Mouse (Mus musculus) thymus, postnatal 0 days (tissue): ENCODE data around the gene Rbm47. TPM values are rescaled to one million over a fixed set of nuclear protein-coding genes. Genes with fewer than 3 reads are reported as not detected.

Experiments
- DNase-seq: peaks from one replicate; pipeline ENCODE4 v3.0.0-alpha.2; 2015; ENCODE audit warnings: low spot score
- polyA plus RNA-seq: library from polyadenylated mRNA; unstranded; fragments of >200 nt; fragmentation: Nextera tagmentation; extraction: Ambion mirVana; gene quantifications from 2 replicates; pipeline ENCODE4 v1.2.1, GENCODE M21; 2015

Gene Rbm47
- polyA plus RNA-seq, 1 experiment from 2014 or later: 14.4 TPM

GRCm38 (mm10) chr5:66165748-66166147 lies 7.2 kb downstream of the Rbm47 start:
- no peak for DNase-seq

GRCm38 (mm10) chr5:66156431-66156962 lies 16.4 kb downstream of the Rbm47 start:
- DNase-seq: no peak

GRCm38 (mm10) chr5:66154616-66155015 lies 18.3 kb downstream of the Rbm47 start:
- no peak for DNase-seq

- peak; percentile 74 for DNase-seq
These were observed 19.4 kb downstream of the Rbm47 start for GRCm38 (mm10) chr5:66153486-66153885.

GRCm38 (mm10) chr5:66151301-66152188 lies 21.4 kb downstream of the Rbm47 start:
- DNase-seq: peak; percentile 46

- DNase-seq: no peak
These were observed 22.1 kb downstream of the Rbm47 start for GRCm38 (mm10) chr5:66150706-66151300.

GRCm38 (mm10) chr5:66150106-66150705 lies 22.7 kb downstream of the Rbm47 start:
- DNase-seq: no peak

GRCm38 (mm10) chr5:66149571-66149970 lies 23.3 kb downstream of the Rbm47 start:
- no peak for DNase-seq

- no peak for DNase-seq
These were observed 23.8 kb downstream of the Rbm47 start for GRCm38 (mm10) chr5:66149111-66149510.

GRCm38 (mm10) chr5:66147313-66147712 lies 25.6 kb downstream of the Rbm47 start:
- DNase-seq: no peak

- DNase-seq: no peak
These were observed 27.3 kb downstream of the Rbm47 start for GRCm38 (mm10) chr5:66145583-66145982.

- DNase-seq: no peak
These were observed 29.6 kb downstream of the Rbm47 start for GRCm38 (mm10) chr5:66143093-66144032.

GRCm38 (mm10) chr5:66141474-66141873 lies 31.4 kb downstream of the Rbm47 start:
- no peak for DNase-seq

- no peak for DNase-seq
These were observed 33.2 kb downstream of the Rbm47 start for GRCm38 (mm10) chr5:66139634-66140295.

GRCm38 (mm10) chr5:66139171-66139570 lies 33.7 kb downstream of the Rbm47 start:
- DNase-seq: no peak

GRCm38 (mm10) chr5:66138597-66138996 lies 34.3 kb downstream of the Rbm47 start:
- DNase-seq: no peak

GRCm38 (mm10) chr5:66137250-66137649 lies 35.7 kb downstream of the Rbm47 start:
- DNase-seq: no peak

GRCm38 (mm10) chr5:66135853-66136210 lies 37.1 kb downstream of the Rbm47 start:
- no peak for DNase-seq

- DNase-seq: no peak
These were observed 37.6 kb downstream of the Rbm47 start for GRCm38 (mm10) chr5:66135161-66135852.

GRCm38 (mm10) chr5:66134578-66134977 lies 38.3 kb downstream of the Rbm47 start:
- no peak for DNase-seq
